Mouse (Mus musculus) stomach, postnatal 0 days (tissue): Measurements from ENCODE around the gene Gabrb1. TPM values are rescaled to one million over a fixed set of nuclear protein-coding genes. Genes with fewer than 3 reads are reported as not detected.

Source experiments
- ATAC-seq: fragments of 200-750 bp; cut with Nextera tagmentation; 2 replicates; pipeline ENCODE4 v1.8.0; 2017; ENCODE audit not compliant: low FRiP score, low TSS enrichment
- DNase-seq: peaks from one replicate; pipeline ENCODE4 v3.0.0-alpha.2; 2016; ENCODE audit warnings: low spot score
- H3K27ac ChIP-seq: fragments of 300-500 bp; sonication (generic); replicated peaks from 2 replicates; pipeline ENCODE4 v1.5.1; 2014; ENCODE audit warnings: mild to moderate bottlenecking, control low read depth
- H3K27me3 ChIP-seq: fragments of 300-500 bp; sonication (generic); 2 replicates; pipeline ENCODE4 v1.6.1; 2014; ENCODE audit warnings: low read length; ENCODE audit not compliant: control insufficient read depth, insufficient read depth
- H3K36me3 ChIP-seq: fragments of 300-500 bp; sonication (generic); 2 replicates; pipeline ENCODE4 v1.6.1; 2014; ENCODE audit warnings: low read length, mixed read lengths; ENCODE audit not compliant: control insufficient read depth, insufficient read depth
- H3K4me1 ChIP-seq: fragments of 300-500 bp; sonication (generic); replicated peaks from 2 replicates; pipeline ENCODE4 v1.6.1; 2014; ENCODE audit warnings: antibody characterized with exemption; ENCODE audit not compliant: control insufficient read depth, insufficient read depth
- H3K4me2 ChIP-seq: fragments of 300-500 bp; sonication (generic); replicated peaks from 2 replicates; pipeline ENCODE4 v1.6.1; 2014; ENCODE audit warnings: low read depth, mild to moderate bottlenecking, control low read depth, moderate library complexity
- H3K4me3 ChIP-seq: fragments of 300-500 bp; sonication (generic); 2 replicates; pipeline ENCODE4 v1.5.1; 2014; ENCODE audit warnings: low read depth, low read length, control low read depth
- H3K9ac ChIP-seq: fragments of 300-500 bp; sonication (generic); 2 replicates; pipeline ENCODE4 v1.6.1; 2014; ENCODE audit warnings: mild to moderate bottlenecking, low read length, control low read depth, mixed read lengths
- H3K9me3 ChIP-seq: fragments of 300-500 bp; sonication (generic); 2 replicates; pipeline ENCODE4 v1.6.1; 2016; ENCODE audit warnings: low read length; ENCODE audit not compliant: control insufficient read depth
- CTCF ChIP-seq: IDR thresholded peaks from 2 replicates; pipeline ENCODE4 v1.5.1; 2016; ENCODE audit warnings: antibody characterized with exemption, low read depth, mild to moderate bottlenecking, moderate library complexity
- EP300 ChIP-seq: optimal IDR thresholded peaks from 2 replicates; pipeline ENCODE3; 2016; ENCODE audit warnings: antibody characterized with exemption
- WGBS: fragments of 180-500 bp; shearing (Covaris S2); extraction: QIAGEN DNeasy Blood & Tissue Kit; methylation state at CpG from one replicate; pipeline ENCODE4 v1.1.7; 2014; 5-methylcytosine and 5-hydroxymethylcytosine counted together
- polyA plus RNA-seq: library from polyadenylated mRNA; unstranded; fragments of >200 nt; fragmentation: Nextera tagmentation; extraction: Ambion mirVana; gene quantifications from 2 replicates; pipeline ENCODE4 v1.2.1, GENCODE M21; 2015

Gabrb1 gene
- polyA plus RNA-seq, 1 experiment from 2014 or later: 0.10 TPM

DNA sequence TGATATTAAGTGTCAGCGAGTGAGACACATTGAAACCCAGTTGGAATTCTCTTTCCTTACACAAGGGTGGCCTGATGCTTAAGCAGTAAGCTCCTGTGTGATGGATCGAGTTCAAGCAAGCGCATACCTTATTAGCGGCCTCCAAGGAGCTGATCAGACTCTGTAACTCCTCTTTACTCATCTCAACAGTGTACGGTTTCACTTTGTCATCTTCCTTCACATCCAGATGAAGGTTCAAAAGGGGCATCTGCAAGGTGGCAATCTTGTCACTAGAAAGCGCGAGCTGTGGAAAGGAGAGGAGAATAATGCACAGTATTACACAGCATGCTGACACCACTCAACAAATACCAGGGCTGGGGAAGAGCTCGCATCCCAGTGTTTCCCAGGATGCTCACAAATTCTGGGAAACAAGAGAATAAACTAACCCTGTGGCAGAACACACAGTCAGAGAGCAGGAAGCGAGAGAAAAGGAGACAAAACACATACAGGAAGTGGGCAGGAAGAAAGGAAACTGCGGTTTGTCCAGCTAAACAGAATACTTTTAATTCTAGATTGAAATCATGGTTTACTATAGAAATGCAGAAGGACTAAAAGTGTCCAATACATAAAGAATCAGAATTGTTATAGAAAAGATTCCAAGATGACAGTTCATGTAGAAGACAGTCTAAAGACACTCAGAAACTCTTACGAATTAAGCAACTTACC lies 503.0 kb downstream of the Gabrb1 start:
- ATAC-seq: no peak
- Histone ChIP-seq H3K9me3 (no peaks in the 10 kb centered on the region), H3K27me3 (no peaks in the 10 kb centered on the region), H3K36me3 (peaks cover 12% of the 10 kb centered on the region), H3K4me2 (no peak overlapping the region), H3K4me1 (no peaks in the 10 kb centered on the region), H3K4me3 (no peak overlapping the region), H3K9ac (no peak overlapping the region), H3K27ac (no peak overlapping the region)
- WGBS: 87% methylated on average over 11 of the region's 11 CpGs
- no peak for DNase-seq
- TF ChIP-seq EP300 (no peak), CTCF (no peak)

DNA sequence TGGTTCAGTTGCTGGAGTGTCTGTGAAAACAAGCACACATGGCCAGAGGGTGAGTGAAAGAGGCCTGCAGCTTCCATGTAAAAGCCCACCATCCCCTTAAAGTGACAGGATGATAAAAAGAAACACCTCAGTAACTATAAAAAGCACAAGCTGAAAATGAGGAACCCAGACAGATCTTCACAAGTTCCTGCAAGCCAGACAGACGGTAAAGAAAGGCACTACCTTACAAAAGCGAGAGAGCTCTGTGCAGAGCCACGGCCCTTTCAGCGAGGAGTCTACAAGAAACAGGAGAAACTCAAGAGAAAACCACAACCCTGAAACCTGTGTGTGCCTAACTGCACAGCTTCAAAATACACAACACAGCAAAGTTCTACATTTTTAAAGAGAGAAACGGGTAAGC lies 504.9 kb downstream of the Gabrb1 start:
- no peak for ATAC-seq
- 74% methylated on average over 5 of the region's 5 CpGs for WGBS

DNA sequence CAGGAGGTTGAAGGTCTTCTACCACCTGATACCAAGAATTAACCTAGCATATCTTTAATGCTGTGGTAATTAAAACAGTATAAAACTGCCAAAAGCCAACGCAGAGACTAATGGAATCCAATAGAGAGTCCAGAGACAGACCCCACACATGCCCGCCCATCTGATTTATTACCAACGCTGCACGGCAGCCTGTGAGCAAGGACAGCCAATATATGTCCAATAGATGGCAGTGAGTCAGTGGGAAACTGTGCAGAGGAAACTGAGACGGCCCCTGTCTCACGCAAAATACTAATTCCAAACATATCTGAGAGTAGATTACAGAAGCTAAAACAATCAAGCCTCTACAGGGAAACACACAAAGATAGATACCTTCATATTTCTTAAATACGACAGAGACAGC lies 506.5 kb downstream of the Gabrb1 start:
- 53% methylated on average over 7 of the region's 7 CpGs for WGBS

More for the DNA sequence above, 504.9 kb downstream of the Gabrb1 start:
- Histone ChIP-seq H3K36me3 (peaks cover 12% of the 10 kb centered on the region), H3K4me2 (no peak overlapping the region), H3K9ac (no peak overlapping the region), H3K27ac (no peak overlapping the region), H3K9me3 (no peaks in the 10 kb centered on the region), H3K4me3 (no peak overlapping the region), H3K4me1 (no peaks in the 10 kb centered on the region; the same call in 1 of the 2 replicates), H3K27me3 (no peaks in the 10 kb centered on the region)
- DNase-seq: no peak
- TF ChIP-seq CTCF: no peak
- TF ChIP-seq EP300: no peak

DNA sequence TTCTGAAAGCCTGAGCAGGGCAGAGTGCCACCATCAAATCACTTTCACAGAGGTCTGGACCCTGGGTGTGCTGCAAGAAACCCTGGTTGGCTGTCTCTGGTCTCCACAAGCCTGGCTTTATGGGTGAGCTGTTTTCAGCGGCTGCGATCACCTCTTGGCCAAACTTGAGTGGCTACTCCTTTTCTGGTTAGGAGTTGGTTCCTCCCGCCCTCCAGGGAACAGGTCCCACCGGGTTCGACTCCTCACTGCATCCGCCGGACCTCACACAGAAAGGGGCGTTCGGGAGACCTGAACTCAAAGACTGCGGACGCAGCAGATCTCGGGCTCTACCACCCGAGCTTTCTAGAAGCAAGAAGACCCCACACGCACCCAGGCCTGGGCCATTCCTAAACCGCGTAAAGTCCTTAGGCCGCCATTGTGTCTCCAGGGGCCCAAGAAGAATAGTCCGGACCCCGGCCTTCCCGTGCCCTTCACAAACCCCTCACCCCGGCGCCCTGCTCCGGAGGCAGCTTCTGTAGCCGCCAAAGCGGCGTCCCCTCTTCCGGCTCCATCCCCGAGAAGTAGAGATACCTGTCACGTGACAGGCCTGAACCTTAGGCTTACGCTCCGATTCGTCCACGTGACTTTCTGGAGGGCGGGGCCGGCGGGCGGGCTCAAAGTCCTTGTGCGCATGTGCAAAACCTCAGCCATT lies 509.8 kb downstream of the Gabrb1 start, which contains the start of gene Commd8:
Gene Commd8, minus strand, starts transcription at position 596 of the 691 bp plus-strand sequence.
- Histone ChIP-seq H3K4me2 (peak within 1 kb of the TSS; percentile 66), H3K27ac (peak within 1 kb of the TSS; percentile 83), H3K9ac (peak within 1 kb of the TSS; percentile 84), H3K4me3 (peak within 1 kb of the TSS; percentile 78), H3K9me3 (no peaks in the 10 kb centered on the region), H3K36me3 (0 out of 2 replicates have a peak, but pooled peaks cover 3% of the 10 kb centered on the region), H3K27me3 (no peaks in the 10 kb centered on the region), H3K4me1 (no peaks in the 10 kb centered on the region; the same call in 1 of the 2 replicates)
- under 1% methylated on average over 38 of the region's 38 CpGs for WGBS
- DNase-seq (peak; percentile 96), ATAC-seq (peak; percentile 93)
- TF ChIP-seq EP300 (no peak), CTCF (no peak)

More for the DNA sequence above, 506.5 kb downstream of the Gabrb1 start:
- Histone ChIP-seq H3K4me2 (no peak overlapping the region), H3K4me1 (no peaks in the 10 kb centered on the region; the same call in 1 of the 2 replicates), H3K9ac (no peak overlapping the region), H3K27me3 (no peaks in the 10 kb centered on the region), H3K27ac (no peak overlapping the region), H3K36me3 (peaks cover 12% of the 10 kb centered on the region), H3K4me3 (no peak overlapping the region), H3K9me3 (no peaks in the 10 kb centered on the region)
- ATAC-seq: no peak
- DNase-seq: no peak
- TF ChIP-seq CTCF (0 out of 2 replicates have a peak, but pooled peaks have one; percentile 24), EP300 (no peak)

DNA sequence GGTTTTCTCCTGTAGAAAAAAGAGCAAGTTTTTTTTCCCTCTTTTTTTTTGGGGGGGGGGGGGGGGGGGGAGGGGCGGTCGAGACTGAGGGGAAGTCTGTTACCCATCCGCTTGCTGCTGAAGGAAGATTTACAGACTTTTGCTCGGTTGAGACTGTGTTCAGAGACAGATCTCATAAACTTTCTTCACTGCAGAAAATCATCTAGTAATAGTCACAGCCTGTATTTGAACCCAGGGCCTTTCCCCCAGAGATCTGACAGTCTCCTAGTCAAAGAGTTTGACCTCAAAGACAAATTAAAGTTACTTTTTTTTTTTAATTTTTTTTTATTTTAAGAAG lies 510.3 kb downstream of the Gabrb1 start:
- H3K4me3 ChIP-seq: peak overlapping the region; percentile 78
- 0 out of 2 replicates have a peak, but pooled peaks cover 3% of the 10 kb centered on the region for H3K36me3 ChIP-seq
- 1% methylated on average over 4 of the region's 4 CpGs for WGBS
- ATAC-seq: no peak; the same call in 1 of the 2 replicates
- no peak overlapping the region; the same call in 1 of the 2 replicates for H3K27ac ChIP-seq
- H3K4me1 ChIP-seq: no peaks in the 10 kb centered on the region; the same call in 1 of the 2 replicates
- no peak overlapping the region for H3K9ac ChIP-seq
- no peak for TF ChIP-seq EP300
- TF ChIP-seq CTCF: no peak
- H3K27me3 ChIP-seq: no peaks in the 10 kb centered on the region
- no peaks in the 10 kb centered on the region for H3K9me3 ChIP-seq
- no peak for DNase-seq
- peak overlapping the region; percentile 66 for H3K4me2 ChIP-seq

DNA sequence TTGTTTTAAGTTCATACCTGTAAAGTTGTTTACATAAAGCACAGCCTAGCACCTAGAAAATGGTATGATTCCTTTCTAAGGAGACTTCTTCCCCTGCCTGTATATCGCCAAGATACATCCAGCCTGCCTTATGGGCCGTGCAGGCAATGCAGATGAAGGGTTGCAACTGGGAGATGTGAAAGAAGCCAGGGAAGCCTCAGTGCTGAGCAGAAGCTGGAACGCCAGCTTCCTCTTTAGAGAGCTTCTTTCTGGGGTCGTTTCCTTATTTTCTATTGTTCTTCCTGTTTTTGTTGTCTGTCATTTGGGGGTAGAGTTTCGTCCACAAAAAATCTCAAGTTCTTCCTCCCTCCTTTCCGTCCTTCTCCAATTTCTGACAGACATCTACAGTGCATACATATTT lies 512.2 kb downstream of the Gabrb1 start:
- no peak overlapping the region for H3K4me2 ChIP-seq
- ATAC-seq (no peak), DNase-seq (no peak)
- TF ChIP-seq CTCF: no peak
- TF ChIP-seq EP300: no peak
- no peaks in the 10 kb centered on the region for H3K27me3 ChIP-seq
- H3K9ac ChIP-seq: no peak overlapping the region
- H3K9me3 ChIP-seq: no peaks in the 10 kb centered on the region
- H3K4me1 ChIP-seq: no peaks in the 10 kb centered on the region; the same call in 1 of the 2 replicates
- no peak overlapping the region for H3K4me3 ChIP-seq
- no peaks in the 10 kb centered on the region for H3K36me3 ChIP-seq
- H3K27ac ChIP-seq: no peak overlapping the region
- 61% methylated on average over 6 of the region's 6 CpGs for WGBS
